Mouse (Mus musculus): ENCODE measurements around the gene Ngef. TPM values are rescaled to one million over a fixed set of nuclear protein-coding genes. Genes with fewer than 3 reads are reported as not detected.
A peak's percentile ranks its signal among the peaks of the same experiment; 100 is the strongest.

The Ngef gene
- polyA plus RNA-seq, 1 experiment from 2014 or later: 0.31 TPM

DNA sequence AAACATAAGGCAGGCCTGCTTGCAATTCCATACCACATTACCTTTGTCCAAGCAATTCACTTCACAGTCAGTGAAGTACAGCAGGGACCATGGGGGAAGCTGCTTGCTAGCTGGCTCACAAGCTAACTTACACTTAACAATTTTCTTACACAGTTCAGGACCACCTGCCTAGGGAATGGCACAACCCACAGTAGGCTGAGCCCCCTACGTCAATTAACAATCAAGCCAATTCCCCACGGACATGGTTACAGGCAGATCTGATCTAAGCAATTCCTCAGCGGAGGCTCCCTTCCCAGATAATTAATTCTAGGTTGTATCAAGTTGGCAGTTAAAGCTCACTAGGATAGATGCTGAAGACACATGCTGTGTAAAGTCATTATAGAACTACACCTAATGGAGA lies 10.7 kb downstream of the Ngef start:
- H3K4me3 ChIP-seq: no peak overlapping the region
- WGBS: 76% methylated on average over 3 of the region's 3 CpGs
- H3K9ac ChIP-seq: no peak overlapping the region

DNA sequence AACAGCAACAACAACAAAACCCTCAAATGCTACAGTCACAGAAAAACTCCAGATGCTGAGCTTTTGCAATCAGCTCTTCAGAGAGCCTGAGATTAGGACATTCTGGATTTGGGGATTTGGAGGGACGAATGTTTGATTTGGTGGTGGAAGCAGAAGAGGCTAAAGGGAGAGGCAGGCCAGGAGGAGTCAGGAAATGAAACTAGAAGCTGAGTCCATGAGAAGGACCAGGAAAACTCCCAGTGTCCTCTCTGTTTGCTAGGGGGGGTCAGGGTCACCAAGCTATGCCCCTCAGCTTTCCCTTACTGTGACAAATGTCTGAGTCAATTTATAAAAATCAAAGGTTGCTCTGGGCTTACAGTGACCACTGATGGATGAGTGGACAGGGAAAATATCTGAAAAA lies 20.1 kb downstream of the Ngef start:
- ATAC-seq (ENCODE audit: extremely low read depth, insufficient number of reproducible peaks, low FRiP score, low TSS enrichment): no peak
- Histone ChIP-seq H3K27ac (replicated peaks) (no peak overlapping the region), H3K4me2 (no peak overlapping the region), H3K9me3 (no peaks in the 10 kb centered on the region), H3K4me1 (no peaks in the 10 kb centered on the region), H3K27me3 (replicated peaks) (no peaks in the 10 kb centered on the region), H3K9ac (no peak overlapping the region), H3K36me3 (no peaks in the 10 kb centered on the region), H3K4me3 (no peak overlapping the region)
- 45% methylated on average over 1 of the region's 1 CpGs for WGBS

More for the DNA sequence above, 10.7 kb downstream of the Ngef start:
- ATAC-seq (ENCODE audit: extremely low read depth, insufficient number of reproducible peaks, low FRiP score, low TSS enrichment): no peak
- Histone ChIP-seq H3K9me3 (no peaks in the 10 kb centered on the region), H3K27me3 (replicated peaks) (peaks cover 32% of the 10 kb centered on the region), H3K4me2 (no peak overlapping the region), H3K27ac (replicated peaks) (no peak overlapping the region), H3K4me1 (no peaks in the 10 kb centered on the region), H3K36me3 (no peaks in the 10 kb centered on the region)

DNA sequence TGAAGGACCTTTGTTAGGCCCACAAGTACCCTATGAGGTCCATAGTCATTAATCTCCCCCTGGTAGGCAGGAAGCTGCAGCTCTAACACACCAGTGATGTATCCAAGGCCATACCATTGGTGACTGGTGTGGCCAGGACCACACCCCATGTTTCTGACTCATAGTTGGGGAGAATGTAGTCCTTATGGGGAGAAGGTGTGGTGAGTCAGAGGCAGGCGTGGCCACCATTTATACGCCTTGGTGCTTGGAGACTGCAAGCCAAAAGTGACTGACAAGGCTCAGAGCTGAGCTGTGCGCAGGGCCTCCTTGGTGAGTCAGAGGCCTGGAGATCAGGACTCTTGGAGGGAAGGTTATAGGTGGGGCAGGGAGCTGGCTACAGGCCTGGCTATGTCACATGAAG lies 22.7 kb downstream of the Ngef start:
- 86% methylated on average over 3 of the region's 3 CpGs for WGBS
- ATAC-seq (ENCODE audit: extremely low read depth, insufficient number of reproducible peaks, low FRiP score, low TSS enrichment): no peak
- Histone ChIP-seq H3K4me2 (no peak overlapping the region), H3K4me1 (no peaks in the 10 kb centered on the region), H3K9ac (no peak overlapping the region), H3K27me3 (replicated peaks) (0 out of 2 replicates have a peak, but pooled peaks cover 5% of the 10 kb centered on the region), H3K27ac (replicated peaks) (no peak overlapping the region), H3K9me3 (no peaks in the 10 kb centered on the region), H3K4me3 (no peak overlapping the region), H3K36me3 (no peaks in the 10 kb centered on the region)

DNA sequence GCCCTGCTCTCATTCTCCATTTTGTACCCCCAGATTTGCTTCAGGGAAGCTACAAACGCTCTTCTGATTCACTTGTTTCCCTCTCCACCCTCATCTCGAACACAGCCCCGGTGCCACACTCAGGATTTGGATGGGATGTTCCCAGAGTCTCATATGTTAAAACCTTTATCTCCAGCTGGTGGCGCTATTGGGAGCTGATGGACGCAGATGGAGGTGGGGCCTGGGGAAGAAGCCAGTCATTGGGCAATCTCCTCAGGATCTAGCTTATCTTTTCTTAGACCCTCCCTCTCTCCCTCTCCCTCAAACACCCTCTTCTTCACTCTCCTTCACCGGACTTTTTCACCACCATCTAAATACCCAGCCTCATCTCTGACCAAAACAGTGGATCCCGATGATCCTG lies 32.1 kb downstream of the Ngef start:
- H3K4me2 ChIP-seq: no peak overlapping the region
- H3K36me3 ChIP-seq: no peaks in the 10 kb centered on the region
- WGBS: 26% methylated on average over 7 of the region's 7 CpGs

DNA sequence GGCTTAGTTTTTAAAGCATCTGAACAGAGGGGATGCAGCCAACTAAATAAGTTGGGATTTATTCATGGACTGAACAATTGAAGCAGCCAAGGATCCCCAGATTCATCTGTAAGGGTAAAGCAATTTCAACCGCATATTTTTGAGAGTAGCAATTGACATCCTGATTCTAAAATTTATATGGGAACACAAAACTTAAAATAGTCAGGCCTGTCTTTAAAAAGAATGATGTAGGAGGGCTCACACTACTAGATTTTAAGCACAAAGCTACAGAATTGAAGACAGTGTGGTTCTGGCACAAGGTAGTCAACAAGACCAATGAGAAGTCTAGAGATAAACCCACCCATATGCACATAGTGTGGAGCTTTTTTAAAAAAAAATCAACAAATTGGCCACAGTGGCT lies 36.7 kb downstream of the Ngef start:
- 78% methylated on average over 1 of the region's 1 CpGs for WGBS
- no peak overlapping the region for H3K4me2 ChIP-seq

More for the DNA sequence above, 32.1 kb downstream of the Ngef start:
- H3K27me3 ChIP-seq (replicated peaks): peaks cover 14% of the 10 kb centered on the region
- no peaks in the 10 kb centered on the region for H3K4me1 ChIP-seq
- no peak overlapping the region for H3K4me3 ChIP-seq
- no peak overlapping the region for H3K9ac ChIP-seq
- no peak for ATAC-seq (ENCODE audit: extremely low read depth, insufficient number of reproducible peaks, low FRiP score, low TSS enrichment)
- H3K9me3 ChIP-seq: no peaks in the 10 kb centered on the region
- H3K27ac ChIP-seq (replicated peaks): no peak overlapping the region

DNA sequence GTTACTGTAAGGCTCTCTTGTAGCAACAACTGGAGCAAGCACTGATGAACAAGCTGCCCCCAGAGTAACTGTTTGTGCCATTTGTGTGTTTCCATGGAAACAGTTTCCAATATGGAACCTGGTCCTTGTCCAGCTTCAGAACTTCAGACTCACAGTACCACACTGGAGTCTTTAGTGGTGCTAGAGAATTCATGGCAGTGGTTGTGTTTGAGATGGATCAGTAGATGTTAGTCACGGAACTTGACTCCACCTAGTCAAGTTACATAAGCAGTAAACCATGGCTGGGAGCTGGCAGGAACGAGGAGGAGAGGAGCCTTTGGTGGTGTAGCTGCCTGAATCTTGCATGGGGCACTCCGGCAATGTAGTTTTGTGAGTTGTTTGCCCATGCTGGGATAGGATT lies 39.6 kb downstream of the Ngef start:
- H3K4me2 ChIP-seq: no peak overlapping the region
- ATAC-seq (ENCODE audit: extremely low read depth, insufficient number of reproducible peaks, low FRiP score, low TSS enrichment): no peak
- H3K27ac ChIP-seq (replicated peaks): no peak overlapping the region
- H3K9me3 ChIP-seq: no peaks in the 10 kb centered on the region
- no peaks in the 10 kb centered on the region for H3K4me1 ChIP-seq
- no peaks in the 10 kb centered on the region for H3K27me3 ChIP-seq (replicated peaks)
- H3K4me3 ChIP-seq: no peak overlapping the region
- 78% methylated on average over 3 of the region's 3 CpGs for WGBS
- no peaks in the 10 kb centered on the region for H3K36me3 ChIP-seq
- H3K9ac ChIP-seq: no peak overlapping the region

More for the DNA sequence above, 36.7 kb downstream of the Ngef start:
- H3K27ac ChIP-seq (replicated peaks): no peak overlapping the region
- H3K9me3 ChIP-seq: no peaks in the 10 kb centered on the region
- no peak for ATAC-seq (ENCODE audit: extremely low read depth, insufficient number of reproducible peaks, low FRiP score, low TSS enrichment)
- H3K9ac ChIP-seq: no peak overlapping the region
- no peak overlapping the region for H3K4me3 ChIP-seq
- peaks cover 9% of the 10 kb centered on the region for H3K27me3 ChIP-seq (replicated peaks)
- no peaks in the 10 kb centered on the region for H3K36me3 ChIP-seq
- H3K4me1 ChIP-seq: no peaks in the 10 kb centered on the region

DNA sequence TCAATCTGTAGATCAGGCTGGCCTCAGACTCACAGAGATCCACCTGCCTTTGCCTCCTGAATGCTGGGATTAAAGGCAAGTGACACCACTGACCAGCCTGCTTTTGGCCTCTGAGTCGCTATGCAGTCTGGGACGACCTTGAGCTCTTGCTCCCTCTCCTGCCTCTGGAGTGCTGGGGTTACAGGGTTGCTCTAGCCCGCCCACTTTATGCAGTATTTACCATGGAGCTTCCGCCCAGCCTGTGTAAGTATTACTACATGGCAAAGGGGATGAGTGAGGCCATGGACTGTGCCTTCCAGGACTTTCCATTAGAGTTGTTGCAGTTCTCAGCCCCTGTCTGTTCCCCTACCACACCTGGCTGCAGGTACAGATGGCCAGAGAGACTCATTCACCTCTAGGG lies 41.3 kb downstream of the Ngef start:
- Histone ChIP-seq H3K9me3 (no peaks in the 10 kb centered on the region), H3K4me2 (no peak overlapping the region), H3K9ac (no peak overlapping the region), H3K27me3 (replicated peaks) (0 out of 2 replicates have a peak, but pooled peaks cover 7% of the 10 kb centered on the region), H3K4me3 (no peak overlapping the region), H3K36me3 (no peaks in the 10 kb centered on the region), H3K27ac (replicated peaks) (no peak overlapping the region), H3K4me1 (no peaks in the 10 kb centered on the region)
- WGBS: 63% methylated on average over 4 of the region's 4 CpGs
- no peak for ATAC-seq (ENCODE audit: extremely low read depth, insufficient number of reproducible peaks, low FRiP score, low TSS enrichment)

DNA sequence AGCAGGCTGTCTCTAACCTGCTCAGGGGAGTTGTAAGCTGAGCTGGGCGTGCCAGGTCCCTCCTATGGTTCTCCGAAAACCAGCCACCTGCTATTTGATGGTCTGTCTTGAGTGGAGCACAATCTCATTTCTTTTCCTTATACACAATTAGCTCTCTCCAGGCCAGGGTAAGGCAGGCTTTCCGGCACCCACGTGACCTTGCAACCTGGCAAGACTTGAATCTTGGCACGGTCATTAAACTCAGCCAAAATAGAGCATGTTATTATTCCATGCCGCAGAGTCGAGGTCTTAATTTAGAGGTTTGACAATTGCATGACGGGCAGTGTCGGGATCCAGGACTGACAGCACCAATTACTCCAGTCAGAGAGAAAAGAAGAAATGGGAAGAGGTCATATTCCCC lies 46.5 kb downstream of the Ngef start:
- 76% methylated on average over 9 of the region's 9 CpGs for WGBS
- no peak overlapping the region for H3K4me2 ChIP-seq
- no peak overlapping the region for H3K9ac ChIP-seq
- H3K27me3 ChIP-seq (replicated peaks): 0 out of 2 replicates have a peak, but pooled peaks cover 7% of the 10 kb centered on the region
- no peak overlapping the region for H3K4me3 ChIP-seq
- H3K4me1 ChIP-seq: no peaks in the 10 kb centered on the region
- ATAC-seq (ENCODE audit: extremely low read depth, insufficient number of reproducible peaks, low FRiP score, low TSS enrichment): no peak
- no peaks in the 10 kb centered on the region for H3K36me3 ChIP-seq
- H3K27ac ChIP-seq (replicated peaks): no peak overlapping the region
- no peaks in the 10 kb centered on the region for H3K9me3 ChIP-seq

DNA sequence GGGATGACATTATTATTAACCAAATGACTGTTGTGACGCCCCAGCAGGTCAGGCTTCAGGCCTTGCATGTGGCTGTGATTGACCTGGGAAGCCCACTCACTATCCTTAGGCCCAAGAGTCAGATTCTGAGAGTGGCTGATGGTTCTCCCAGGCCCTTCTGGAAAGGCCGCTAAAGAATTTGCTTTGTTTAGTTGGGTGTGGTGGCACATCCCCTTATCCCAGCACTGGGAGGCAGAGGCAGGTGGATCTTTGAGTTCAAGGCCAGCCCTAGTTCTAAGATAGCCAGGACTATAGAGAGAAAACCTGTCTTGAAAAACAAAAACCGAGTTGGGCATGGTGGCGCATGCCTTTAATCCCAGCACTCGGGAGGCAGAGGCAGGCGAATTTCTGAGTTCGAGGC lies 48.6 kb downstream of the Ngef start:
- Histone ChIP-seq H3K4me3 (no peak overlapping the region), H3K4me1 (no peaks in the 10 kb centered on the region), H3K4me2 (no peak overlapping the region), H3K9me3 (no peaks in the 10 kb centered on the region), H3K36me3 (no peaks in the 10 kb centered on the region), H3K27me3 (replicated peaks) (0 out of 2 replicates have a peak, but pooled peaks cover 7% of the 10 kb centered on the region), H3K9ac (no peak overlapping the region), H3K27ac (replicated peaks) (no peak overlapping the region)
- no peak for ATAC-seq (ENCODE audit: extremely low read depth, insufficient number of reproducible peaks, low FRiP score, low TSS enrichment)
- WGBS: 83% methylated on average over 7 of the region's 7 CpGs

DNA sequence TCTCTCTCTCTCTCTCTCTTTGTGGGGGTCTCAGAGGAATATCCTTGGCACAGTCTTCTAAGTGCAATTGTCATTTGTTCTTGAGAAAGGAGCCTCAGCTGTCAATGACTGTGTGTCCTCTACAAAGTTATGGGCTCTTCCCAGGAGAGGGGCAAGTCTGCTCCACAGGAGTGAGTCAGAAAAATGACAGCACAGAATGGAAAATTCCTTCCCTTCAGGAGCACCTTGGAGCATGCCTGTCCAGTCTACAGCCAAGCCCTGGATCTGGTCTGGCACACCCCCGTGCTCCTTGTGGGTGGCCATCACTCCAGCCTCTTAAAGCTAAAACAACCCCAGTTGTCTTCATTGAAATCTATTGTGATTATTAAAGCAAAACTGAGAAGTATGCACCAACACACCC lies 52.1 kb downstream of the Ngef start:
- H3K36me3 ChIP-seq: no peaks in the 10 kb centered on the region

DNA sequence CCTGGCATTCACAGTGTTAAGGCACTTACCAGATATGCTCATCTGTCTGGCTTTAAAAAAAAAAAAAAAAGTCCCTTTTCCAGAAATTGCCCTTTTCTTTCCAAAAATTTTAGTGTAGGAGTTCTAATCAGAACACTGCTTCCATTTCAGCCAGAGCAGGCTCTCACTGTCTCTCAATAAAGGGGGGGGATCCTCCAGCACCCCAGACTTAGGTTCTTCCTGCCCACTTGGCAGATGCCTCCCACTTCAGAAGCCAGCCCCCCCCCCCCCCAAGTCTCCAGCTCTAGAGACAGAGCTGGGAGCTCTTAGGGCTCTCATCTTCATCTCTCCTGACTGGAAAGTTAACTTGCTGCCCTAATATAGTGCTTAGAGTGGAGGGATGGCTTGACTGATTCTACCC lies 53.2 kb downstream of the Ngef start:
- H3K4me3 ChIP-seq: no peak overlapping the region
- H3K4me2 ChIP-seq: peak overlapping the region; percentile 25
- H3K4me1 ChIP-seq: no peaks in the 10 kb centered on the region
- no peak for ATAC-seq (ENCODE audit: extremely low read depth, insufficient number of reproducible peaks, low FRiP score, low TSS enrichment)
- no peak overlapping the region for H3K9ac ChIP-seq
- no peaks in the 10 kb centered on the region for H3K9me3 ChIP-seq
- no peak overlapping the region for H3K27ac ChIP-seq (replicated peaks)
- no peaks in the 10 kb centered on the region for H3K36me3 ChIP-seq
- H3K27me3 ChIP-seq (replicated peaks): no peaks in the 10 kb centered on the region

More for the DNA sequence above, 52.1 kb downstream of the Ngef start:
- Histone ChIP-seq H3K4me1 (no peaks in the 10 kb centered on the region), H3K4me2 (no peak overlapping the region), H3K9ac (no peak overlapping the region), H3K27me3 (replicated peaks) (no peaks in the 10 kb centered on the region), H3K4me3 (no peak overlapping the region), H3K9me3 (no peaks in the 10 kb centered on the region), H3K27ac (replicated peaks) (no peak overlapping the region)
- 56% methylated on average over 1 of the region's 1 CpGs for WGBS
- no peak for ATAC-seq (ENCODE audit: extremely low read depth, insufficient number of reproducible peaks, low FRiP score, low TSS enrichment)

DNA sequence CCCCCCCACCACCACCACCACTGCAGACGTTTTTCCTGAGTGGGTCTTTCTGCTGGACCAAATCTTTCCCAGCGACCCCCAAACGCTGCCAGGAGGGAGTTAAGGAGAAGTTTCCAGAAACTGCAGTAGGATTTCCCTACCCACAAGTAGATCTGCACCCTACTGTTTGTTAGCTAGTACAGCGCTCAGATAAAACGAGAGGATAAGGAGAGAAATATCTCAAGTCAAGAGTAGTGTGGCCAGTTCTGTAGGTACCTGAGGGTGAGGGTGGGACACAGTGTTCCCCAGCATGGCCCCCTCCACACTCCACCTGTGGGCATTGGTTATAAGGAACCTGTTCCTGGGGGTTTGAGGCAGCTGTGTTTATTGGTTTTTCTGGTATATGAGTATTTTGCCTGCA lies 62.8 kb downstream of the Ngef start:
- H3K36me3 ChIP-seq: no peaks in the 10 kb centered on the region
- no peak overlapping the region for H3K9ac ChIP-seq
- H3K4me1 ChIP-seq: peaks cover 10% of the 10 kb centered on the region
- H3K4me3 ChIP-seq: peak overlapping the region; percentile 71; the same call in 1 of the 2 replicates
- 18% methylated on average over 5 of the region's 5 CpGs for WGBS
- ATAC-seq (ENCODE audit: extremely low read depth, insufficient number of reproducible peaks, low FRiP score, low TSS enrichment): no peak
- no peak overlapping the region for H3K27ac ChIP-seq (replicated peaks)
- peaks cover 65% of the 10 kb centered on the region for H3K27me3 ChIP-seq (replicated peaks)
- H3K9me3 ChIP-seq: no peaks in the 10 kb centered on the region
- peak overlapping the region; percentile 99 for H3K4me2 ChIP-seq
